Mouse (Mus musculus): ENCODE measurements at regions not wholly inside any gene's neighbourhood (a gene's known extent, or its start where the extent isn't known, plus 50 kb on each side); places are given as distances from the start of the nearest gene placed in this dataset.

GRCm38 (mm10) chr5:47542248-47542647, 440.7 kb upstream of the Slit2 start:
- no peak overlapping the region for H3K4me2 ChIP-seq (replicated peaks)
- no peaks in the 10 kb centered on the region for H3K4me1 ChIP-seq
- WGBS: 72% methylated on average over 1 of the region's 1 CpGs
- H3K27me3 ChIP-seq: no peaks in the 10 kb centered on the region
- H3K27ac ChIP-seq: no peak overlapping the region
- H3K36me3 ChIP-seq: no peaks in the 10 kb centered on the region
- no peak overlapping the region for H3K9ac ChIP-seq
- no peak overlapping the region for H3K4me3 ChIP-seq
- ATAC-seq (ENCODE audit: insufficient number of reproducible peaks, insufficient read depth, low FRiP score, low TSS enrichment): no peak
- no peaks in the 10 kb centered on the region for H3K9me3 ChIP-seq

- Histone ChIP-seq H3K4me1 (no peaks in the 10 kb centered on the region), H3K27ac (no peak overlapping the region), H3K9ac (no peak overlapping the region), H3K36me3 (no peaks in the 10 kb centered on the region), H3K9me3 (no peaks in the 10 kb centered on the region), H3K4me2 (replicated peaks) (no peak overlapping the region), H3K4me3 (no peak overlapping the region), H3K27me3 (no peaks in the 10 kb centered on the region)
- no peak for ATAC-seq (ENCODE audit: insufficient number of reproducible peaks, insufficient read depth, low FRiP score, low TSS enrichment)
- WGBS: 72% methylated on average over 1 of the region's 1 CpGs
Observed at GRCm38 (mm10) chr5:47556717-47557116, 426.2 kb upstream of the Slit2 start.

- no peaks in the 10 kb centered on the region for H3K4me1 ChIP-seq
- ATAC-seq (ENCODE audit: insufficient number of reproducible peaks, insufficient read depth, low FRiP score, low TSS enrichment): no peak
- H3K9ac ChIP-seq: no peak overlapping the region
- no peaks in the 10 kb centered on the region for H3K36me3 ChIP-seq
- 53% methylated on average over 8 of the region's 8 CpGs for WGBS
- H3K27me3 ChIP-seq: no peaks in the 10 kb centered on the region
- H3K4me3 ChIP-seq: no peak overlapping the region
- H3K4me2 ChIP-seq (replicated peaks): no peak overlapping the region
- no peak overlapping the region for H3K27ac ChIP-seq
- no peaks in the 10 kb centered on the region for H3K9me3 ChIP-seq
Observed at GRCm38 (mm10) chr5:47557152-47557800, 425.7 kb upstream of the Slit2 start.

Measured in embryonic facial prominence, embryonic 12.5 days (tissue).